Mouse (Mus musculus): ENCODE measurements around the gene Slc2a1.

DNA sequence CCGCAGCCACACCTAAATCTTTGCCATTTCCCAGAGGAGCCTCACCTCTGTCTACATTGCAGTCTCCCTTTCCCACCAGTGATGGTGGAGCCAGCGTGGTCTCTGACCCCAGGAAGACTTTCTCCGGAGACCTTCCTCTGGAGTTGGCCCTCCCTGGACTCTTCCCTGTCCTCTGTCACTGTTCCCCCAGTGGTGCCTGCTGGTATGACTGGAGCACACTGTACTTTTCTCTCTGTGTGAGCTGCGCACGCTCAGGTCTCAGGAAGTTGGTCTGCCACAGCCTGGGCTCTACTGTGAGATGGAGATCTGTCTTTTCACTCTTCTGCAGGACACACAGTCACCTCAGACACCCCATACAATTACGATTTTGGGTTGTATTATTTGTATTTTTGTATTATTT is 39.6 kb upstream of the Slc2a1 start:
- no peak for TF ChIP-seq POLR2A (IDR thresholded peaks at IDR 0.05; ENCODE audit: control insufficient read depth, extremely low read depth, insufficient read depth, low read length, poor library complexity)
- TF ChIP-seq CTCF (IDR thresholded peaks at IDR 0.05; ENCODE audit: borderline replicate concordance, control insufficient read depth, extremely low read depth, insufficient read depth, low read length, poor library complexity): peak; percentile 40; the same call in 1 of the 2 replicates
